Mouse (Mus musculus) kidney, embryonic 14.5 days (tissue): ENCODE results near the gene Uqcc2. TPM values are rescaled to one million over a fixed set of nuclear protein-coding genes. Genes with fewer than 3 reads are reported as not detected.
A peak's percentile ranks its signal among the peaks of the same experiment; 100 is the strongest.

Source experiments
- ATAC-seq: fragments of 200-750 bp; cut with Nextera tagmentation; 2 replicates; pipeline ENCODE4 v1.8.0; 2017; ENCODE audit warnings: moderate number of reproducible peaks, mild to moderate bottlenecking, moderate TSS enrichment, moderate library complexity; ENCODE audit not compliant: low FRiP score, low TSS enrichment
- H3K27ac ChIP-seq: fragments of 300-500 bp; sonication (generic); 2 replicates; pipeline ENCODE4 v1.5.1; 2014; ENCODE audit warnings: low read depth, mild to moderate bottlenecking, low read length, moderate library complexity, mixed read lengths
- H3K27me3 ChIP-seq: fragments of 300-500 bp; sonication (generic); 2 replicates; pipeline ENCODE4 v1.6.1; 2014; ENCODE audit warnings: mild to moderate bottlenecking, low read length; ENCODE audit not compliant: control insufficient read depth, insufficient read depth
- H3K36me3 ChIP-seq: fragments of 300-500 bp; sonication (generic); 2 replicates; pipeline ENCODE4 v1.6.1; 2014; ENCODE audit warnings: low read length, mixed read lengths; ENCODE audit not compliant: control insufficient read depth, insufficient read depth
- H3K4me1 ChIP-seq: fragments of 300-500 bp; sonication (generic); 2 replicates; pipeline ENCODE4 v1.6.1; 2014; ENCODE audit warnings: low read length, mixed read lengths; ENCODE audit not compliant: control insufficient read depth, insufficient read depth
- H3K4me2 ChIP-seq: fragments of 300-500 bp; sonication (generic); replicated peaks from 2 replicates; pipeline ENCODE4 v1.6.1; 2014; ENCODE audit warnings: low read depth, mild to moderate bottlenecking, low read length
- H3K4me3 ChIP-seq: fragments of 300-500 bp; sonication (generic); 2 replicates; pipeline ENCODE4 v1.5.1; 2014; ENCODE audit warnings: mild to moderate bottlenecking, low read length
- H3K9ac ChIP-seq: fragments of 300-500 bp; sonication (generic); 2 replicates; pipeline ENCODE4 v1.6.1; 2014; ENCODE audit warnings: low read depth, mild to moderate bottlenecking, low read length, moderate library complexity
- H3K9me3 ChIP-seq: fragments of 300-500 bp; sonication (generic); 2 replicates; pipeline ENCODE4 v1.6.1; 2016; ENCODE audit warnings: low read length; ENCODE audit not compliant: control insufficient read depth
- WGBS: fragments of 180-500 bp; shearing (Covaris S2); extraction: QIAGEN DNeasy Blood & Tissue Kit; methylation state at CpG from one replicate; pipeline ENCODE4 v1.1.7; 2014; 5-methylcytosine and 5-hydroxymethylcytosine counted together
- polyA plus RNA-seq: library from polyadenylated mRNA; unstranded; fragments of >200 nt; fragmentation: Nextera tagmentation; extraction: Ambion mirVana; gene quantifications from 2 replicates; pipeline ENCODE4 v1.2.1, GENCODE M21; 2014

Gene Uqcc2
- polyA plus RNA-seq, 1 experiment from 2014 or later, result 293 TPM

- Histone ChIP-seq H3K36me3 (peaks cover 53% of the 10 kb centered on the region), H3K27me3 (no peaks in the 10 kb centered on the region), H3K27ac (no peak overlapping the region), H3K4me2 (no peak overlapping the region), H3K4me1 (peaks cover 13% of the 10 kb centered on the region; the same call in 1 of the 2 replicates), H3K4me3 (no peak overlapping the region), H3K9ac (no peak overlapping the region), H3K9me3 (no peaks in the 10 kb centered on the region)
- WGBS, result 83% methylated on average over 25 of the region's 25 CpGs
- ATAC-seq, result no peak
Measured at GRCm38 (mm10) chr17:27118676-27119539, 14.8 kb downstream of the Uqcc2 start.

- ATAC-seq, result no peak
- Histone ChIP-seq H3K4me2 (no peak overlapping the region), H3K27ac (no peak overlapping the region), H3K4me3 (no peak overlapping the region), H3K36me3 (peaks cover 37% of the 10 kb centered on the region; the same call in 1 of the 2 replicates), H3K4me1 (0 out of 2 replicates have a peak, but pooled peaks cover 3% of the 10 kb centered on the region), H3K9ac (no peak overlapping the region), H3K9me3 (no peaks in the 10 kb centered on the region), H3K27me3 (no peaks in the 10 kb centered on the region)
- WGBS, result 86% methylated on average over 7 of the region's 7 CpGs
Measured at GRCm38 (mm10) chr17:27110072-27110471, 23.6 kb downstream of the Uqcc2 start.

- H3K9me3 ChIP-seq, result no peaks in the 10 kb centered on the region
- no peak overlapping the region for H3K4me2 ChIP-seq
- ATAC-seq, result no peak
- H3K4me3 ChIP-seq, result no peak overlapping the region
- 76% methylated on average over 6 of the region's 6 CpGs for WGBS
- H3K9ac ChIP-seq, result no peak overlapping the region
- H3K4me1 ChIP-seq, result no peaks in the 10 kb centered on the region
- no peaks in the 10 kb centered on the region for H3K27me3 ChIP-seq
- peaks cover 27% of the 10 kb centered on the region; the same call in 1 of the 2 replicates for H3K36me3 ChIP-seq
- no peak overlapping the region for H3K27ac ChIP-seq
Measured at GRCm38 (mm10) chr17:27107936-27108335, 25.8 kb downstream of the Uqcc2 start.

GRCm38 (mm10) chr17:27106745-27107144 lies 27.0 kb downstream of the Uqcc2 start:
- H3K4me2 ChIP-seq, result no peak overlapping the region
- no peak overlapping the region for H3K9ac ChIP-seq
- no peak overlapping the region for H3K27ac ChIP-seq
- WGBS, result 87% methylated on average over 9 of the region's 9 CpGs
- H3K27me3 ChIP-seq, result no peaks in the 10 kb centered on the region
- peaks cover 21% of the 10 kb centered on the region; the same call in 1 of the 2 replicates for H3K36me3 ChIP-seq
- H3K4me3 ChIP-seq, result no peak overlapping the region
- ATAC-seq, result no peak
- H3K9me3 ChIP-seq, result no peaks in the 10 kb centered on the region
- no peaks in the 10 kb centered on the region for H3K4me1 ChIP-seq

- Histone ChIP-seq H3K36me3 (peaks cover 17% of the 10 kb centered on the region; the same call in 1 of the 2 replicates), H3K4me1 (no peaks in the 10 kb centered on the region), H3K9ac (no peak overlapping the region), H3K4me2 (no peak overlapping the region), H3K4me3 (no peak overlapping the region), H3K27me3 (no peaks in the 10 kb centered on the region), H3K9me3 (no peaks in the 10 kb centered on the region), H3K27ac (no peak overlapping the region)
- ATAC-seq, result no peak
- WGBS, result 76% methylated on average over 18 of the region's 18 CpGs
Measured at GRCm38 (mm10) chr17:27105698-27106470, 27.8 kb downstream of the Uqcc2 start.

GRCm38 (mm10) chr17:27101675-27102074 lies 32.0 kb downstream of the Uqcc2 start:
- Histone ChIP-seq H3K4me2 (no peak overlapping the region), H3K4me1 (no peaks in the 10 kb centered on the region), H3K27me3 (no peaks in the 10 kb centered on the region), H3K9ac (no peak overlapping the region), H3K36me3 (peaks cover 7% of the 10 kb centered on the region; the same call in 1 of the 2 replicates), H3K27ac (no peak overlapping the region), H3K9me3 (no peaks in the 10 kb centered on the region), H3K4me3 (no peak overlapping the region)
- ATAC-seq, result no peak
- 71% methylated on average over 5 of the region's 5 CpGs for WGBS

- ATAC-seq, result peak; percentile 44; the same call in 1 of the 2 replicates
- Histone ChIP-seq H3K4me3 (no peak overlapping the region), H3K9ac (no peak overlapping the region), H3K36me3 (peaks cover 14% of the 10 kb centered on the region), H3K4me1 (no peaks in the 10 kb centered on the region), H3K27ac (no peak overlapping the region), H3K9me3 (no peaks in the 10 kb centered on the region), H3K4me2 (no peak overlapping the region), H3K27me3 (no peaks in the 10 kb centered on the region)
- WGBS, result 42% methylated on average over 13 of the region's 13 CpGs
Measured at GRCm38 (mm10) chr17:27095690-27096089, 38.0 kb downstream of the Uqcc2 start.

- Histone ChIP-seq H3K4me2 (no peak overlapping the region), H3K4me3 (no peak overlapping the region), H3K27ac (no peak overlapping the region), H3K27me3 (no peaks in the 10 kb centered on the region), H3K9ac (no peak overlapping the region), H3K4me1 (no peaks in the 10 kb centered on the region), H3K36me3 (peaks cover 13% of the 10 kb centered on the region), H3K9me3 (no peaks in the 10 kb centered on the region)
- whole genome bisulfite sequencing, result 64% methylated on average over 9 of the region's 9 CpGs
- ATAC-seq, result no peak
Measured at GRCm38 (mm10) chr17:27090068-27090467, 43.6 kb downstream of the Uqcc2 start.

GRCm38 (mm10) chr17:27087426-27087825 lies 46.3 kb downstream of the Uqcc2 start:
- H3K27me3 ChIP-seq, result no peaks in the 10 kb centered on the region
- H3K9me3 ChIP-seq, result no peaks in the 10 kb centered on the region
- H3K27ac ChIP-seq, result no peak overlapping the region
- peaks cover 7% of the 10 kb centered on the region for H3K36me3 ChIP-seq
- no peaks in the 10 kb centered on the region; the same call in 1 of the 2 replicates for H3K4me1 ChIP-seq
- ATAC-seq, result no peak
- H3K4me2 ChIP-seq, result no peak overlapping the region
- no peak overlapping the region for H3K9ac ChIP-seq
- no peak overlapping the region for H3K4me3 ChIP-seq
- WGBS, result 34% methylated on average over 12 of the region's 12 CpGs
